Mouse (Mus musculus): ENCODE results near the gene Tasp1.

Tasp1 gene

DNA sequence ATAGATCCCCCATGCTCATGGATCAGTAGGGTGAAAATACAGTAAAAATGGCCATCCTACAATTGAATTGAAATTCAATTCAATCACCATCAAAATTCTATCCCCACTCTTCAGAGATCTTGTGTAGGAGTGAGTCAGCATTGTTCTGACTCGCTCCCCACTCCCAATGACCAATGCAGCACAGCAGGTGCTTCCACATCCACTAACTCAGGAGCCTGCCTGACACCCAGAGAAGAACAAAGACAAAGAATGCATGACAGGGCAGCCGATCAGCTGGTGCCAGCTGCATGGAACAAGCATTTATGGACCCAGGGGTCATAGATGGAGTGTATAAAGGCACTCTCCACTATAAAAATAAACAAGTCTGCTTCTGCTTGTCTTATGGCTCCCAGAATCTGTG is 129.0 kb downstream of the Tasp1 start:
- TF ChIP-seq GATA4 (IDR thresholded peaks at IDR 0.05; ENCODE audit: insufficient replicate concordance, low read length), result no peak

- TF ChIP-seq GATA4 (IDR thresholded peaks at IDR 0.05; ENCODE audit: insufficient replicate concordance, low read length), result no peak
These were observed 132.0 kb downstream of the Tasp1 start for GRCm38 (mm10) chr2:139934577-139934976.

DNA sequence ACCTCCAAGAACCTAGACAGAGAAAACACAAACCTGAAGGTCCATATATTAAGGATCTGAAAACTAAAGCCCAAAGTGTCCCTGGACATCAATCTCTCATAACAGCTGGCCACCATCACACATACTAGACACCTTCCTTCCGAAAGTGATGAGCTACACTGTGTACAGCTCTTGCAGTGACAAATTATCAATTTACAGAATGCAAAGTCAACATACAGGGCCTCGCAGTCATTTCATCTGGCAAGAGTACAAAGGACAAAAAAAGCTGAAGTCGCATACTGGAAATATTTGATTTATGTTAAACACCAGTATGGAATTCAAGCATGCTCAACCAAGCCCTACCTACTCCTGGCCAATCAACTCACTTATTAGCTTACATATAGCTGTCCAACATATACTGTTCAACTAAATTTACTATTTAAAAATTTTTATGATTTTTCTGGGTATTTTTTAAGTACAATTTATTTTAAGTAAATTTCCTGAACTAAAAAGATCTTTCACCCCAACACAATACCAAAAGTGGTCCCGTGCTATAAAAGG is 132.5 kb downstream of the Tasp1 start:
- TF ChIP-seq GATA4 (IDR thresholded peaks at IDR 0.05; ENCODE audit: insufficient replicate concordance, low read length), result no peak

- no peak for TF ChIP-seq GATA4 (IDR thresholded peaks at IDR 0.05; ENCODE audit: insufficient replicate concordance, low read length)
These were observed 134.4 kb downstream of the Tasp1 start for GRCm38 (mm10) chr2:139932211-139932610.

GRCm38 (mm10) chr2:139924937-139925336 is 141.7 kb downstream of the Tasp1 start:
- no peak for TF ChIP-seq GATA4 (IDR thresholded peaks at IDR 0.05; ENCODE audit: insufficient replicate concordance, low read length)

DNA sequence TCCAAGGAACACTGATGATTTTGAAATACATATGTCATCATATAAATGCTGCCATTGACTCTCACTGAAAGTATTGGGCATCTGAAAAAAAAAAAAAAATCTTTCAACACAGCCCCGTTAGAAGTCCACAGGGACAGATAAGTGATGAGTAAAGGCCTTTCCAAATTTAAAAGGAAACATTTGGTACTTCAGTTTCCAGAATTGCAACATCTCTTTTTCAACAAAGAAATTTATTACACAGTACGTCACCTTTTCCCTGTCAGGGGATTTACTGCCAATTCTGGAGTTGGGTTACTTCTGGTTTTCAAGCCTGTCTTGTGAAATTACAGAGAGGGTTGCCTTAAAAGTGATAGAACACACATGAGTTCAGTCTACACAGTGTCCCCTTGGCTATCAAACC is 146.8 kb downstream of the Tasp1 start:
- TF ChIP-seq GATA4 (IDR thresholded peaks at IDR 0.05; ENCODE audit: insufficient replicate concordance, low read length), result no peak

DNA sequence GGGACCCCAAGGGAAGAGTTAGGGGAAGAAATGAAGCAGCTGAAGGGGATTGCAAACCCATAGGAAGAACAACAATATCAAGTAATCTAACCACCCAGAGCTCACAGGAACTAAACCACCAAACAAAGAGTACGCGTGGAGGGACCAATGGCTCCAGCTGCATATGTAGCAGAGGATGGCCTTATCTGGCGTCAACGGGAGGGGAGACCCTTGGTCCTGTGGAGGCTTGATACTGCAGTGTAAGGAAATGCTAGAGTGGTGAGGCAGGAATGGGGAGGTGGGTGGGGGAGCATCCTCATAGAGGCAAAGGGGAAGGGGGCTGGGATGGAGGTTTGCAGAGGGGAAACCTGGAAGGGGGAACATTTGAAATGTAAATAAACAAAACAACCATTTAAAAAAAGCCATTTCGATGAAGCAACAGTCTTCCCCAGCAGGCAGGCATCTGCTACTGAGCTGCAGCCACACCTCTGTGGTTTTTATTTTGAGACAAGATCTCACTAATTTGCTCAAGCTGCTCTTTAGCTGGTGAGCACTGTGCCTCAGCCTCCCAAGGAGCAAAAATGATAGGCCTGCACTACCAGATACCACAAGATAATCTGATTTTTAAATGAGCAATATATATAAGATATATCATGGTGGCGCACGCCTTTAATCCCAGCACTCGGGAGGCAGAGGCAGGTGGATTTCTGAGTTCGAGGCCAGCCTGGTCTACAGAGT is 160.0 kb downstream of the Tasp1 start:
- no peak for TF ChIP-seq GATA4 (IDR thresholded peaks at IDR 0.05; ENCODE audit: insufficient replicate concordance, low read length)

DNA sequence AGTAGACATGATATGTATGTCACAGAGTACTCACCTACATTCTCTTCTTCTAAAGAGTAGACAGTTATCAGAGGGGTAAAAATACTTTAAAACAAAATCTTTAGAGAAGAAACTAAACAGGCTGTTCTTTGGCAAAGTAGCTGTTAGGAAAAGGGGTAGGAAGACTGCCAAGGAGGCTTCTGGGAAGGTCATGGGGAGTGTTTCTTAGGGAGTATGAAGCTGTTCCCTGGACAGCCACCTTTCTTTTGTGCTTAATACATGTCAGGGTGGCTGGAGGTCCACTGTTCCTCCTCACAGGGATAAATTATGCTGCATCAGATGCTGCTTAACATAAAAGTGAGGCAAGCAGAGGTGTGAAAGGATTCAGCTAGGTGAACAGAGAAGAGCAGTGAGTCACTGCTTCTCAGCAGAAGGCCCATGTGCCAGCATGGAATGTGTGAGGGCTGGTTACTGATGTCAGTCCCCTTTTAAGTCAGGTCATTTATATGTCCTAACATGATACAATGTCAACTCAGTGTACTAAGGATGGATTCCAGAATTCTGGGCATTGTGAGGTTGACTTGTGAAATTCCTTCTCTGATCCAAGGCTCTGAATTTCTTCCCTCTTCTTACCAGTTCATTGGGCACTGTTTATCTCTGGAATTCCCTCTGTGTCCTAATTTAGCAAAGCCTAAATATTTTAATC is 175.1 kb downstream of the Tasp1 start:
- no peak for TF ChIP-seq GATA4 (IDR thresholded peaks at IDR 0.05; ENCODE audit: insufficient replicate concordance, low read length)

DNA sequence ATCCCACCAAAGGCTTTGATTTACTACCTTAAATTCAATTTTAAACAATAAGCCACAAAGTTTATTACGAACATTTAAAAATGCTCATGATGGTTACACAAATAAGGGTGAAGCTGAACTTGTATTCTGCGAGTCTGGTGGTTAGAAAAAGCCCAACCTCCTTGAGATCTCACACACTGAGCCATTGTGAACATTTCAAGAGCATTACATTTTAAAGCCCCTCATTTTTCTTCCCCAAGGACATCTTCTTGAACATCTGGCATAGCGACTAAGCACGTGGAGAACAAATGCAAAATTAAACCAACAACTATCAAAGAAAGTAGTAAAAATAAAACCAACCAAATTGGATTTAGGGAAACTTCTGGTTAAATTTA is 182.4 kb downstream of the Tasp1 start:
- TF ChIP-seq GATA4 (IDR thresholded peaks at IDR 0.05; ENCODE audit: insufficient replicate concordance, low read length), result no peak

DNA sequence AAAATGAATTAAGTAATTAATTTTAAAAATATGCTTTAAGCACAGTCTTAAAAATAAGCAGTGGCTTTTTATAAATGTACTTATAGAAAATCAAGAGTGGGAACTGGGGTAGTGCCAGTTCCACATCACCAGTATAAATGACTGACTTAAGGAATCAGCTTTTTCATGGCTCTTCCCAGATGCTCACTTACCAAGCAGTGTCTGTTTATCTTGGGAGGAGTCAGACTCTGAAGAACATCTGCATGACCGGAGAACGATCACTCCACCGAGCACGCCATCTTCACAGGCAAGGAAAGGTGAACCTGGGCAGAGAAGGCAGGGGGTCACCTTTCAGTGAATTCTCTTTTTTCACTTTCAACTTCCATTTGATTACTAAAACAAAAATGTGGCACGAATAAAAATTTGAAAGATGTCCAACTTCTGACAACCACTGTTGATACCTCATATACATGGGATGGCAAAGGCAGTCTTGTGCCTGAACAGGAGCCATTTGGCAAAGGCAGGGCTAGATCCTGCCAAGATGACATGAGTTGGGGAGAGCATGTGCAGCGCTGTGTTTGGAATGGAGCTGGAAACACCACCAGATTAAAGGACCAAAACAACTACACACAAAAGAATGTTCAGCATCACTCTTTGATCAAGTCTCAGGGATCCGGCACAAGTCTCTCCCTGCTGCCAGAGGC is 182.9 kb downstream of the Tasp1 start:
- no peak for TF ChIP-seq GATA4 (IDR thresholded peaks at IDR 0.05; ENCODE audit: insufficient replicate concordance, low read length)

DNA sequence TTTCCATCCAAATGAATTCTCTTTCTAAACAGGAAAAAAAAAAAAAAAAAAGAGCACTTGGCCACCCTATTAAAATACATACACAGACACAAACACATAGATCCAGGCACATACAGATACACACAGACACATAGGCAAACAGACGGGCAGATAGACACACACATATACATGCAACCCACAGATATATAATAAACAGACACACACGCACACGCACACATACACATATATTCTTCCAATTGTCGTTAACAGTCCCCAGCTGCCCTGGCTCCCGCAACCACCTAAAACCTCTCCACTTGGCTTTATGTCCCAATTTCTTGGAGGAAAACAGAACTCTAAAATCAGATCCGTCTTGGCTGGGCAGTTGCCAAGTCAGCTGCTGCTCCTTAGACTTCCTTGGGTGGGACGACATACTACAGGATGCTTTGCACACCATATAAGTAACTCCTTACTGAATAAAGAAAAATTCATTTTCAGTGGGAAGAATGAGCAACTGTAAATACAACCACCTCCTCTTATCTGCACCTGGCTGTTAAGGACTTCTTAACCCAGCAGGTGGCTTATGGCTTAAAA is 188.5 kb downstream of the Tasp1 start:
- TF ChIP-seq GATA4 (IDR thresholded peaks at IDR 0.05; ENCODE audit: insufficient replicate concordance, low read length), result no peak

- no peak for TF ChIP-seq GATA4 (IDR thresholded peaks at IDR 0.05; ENCODE audit: insufficient replicate concordance, low read length)
These were observed 190.7 kb downstream of the Tasp1 start for GRCm38 (mm10) chr2:139875876-139876275.

DNA sequence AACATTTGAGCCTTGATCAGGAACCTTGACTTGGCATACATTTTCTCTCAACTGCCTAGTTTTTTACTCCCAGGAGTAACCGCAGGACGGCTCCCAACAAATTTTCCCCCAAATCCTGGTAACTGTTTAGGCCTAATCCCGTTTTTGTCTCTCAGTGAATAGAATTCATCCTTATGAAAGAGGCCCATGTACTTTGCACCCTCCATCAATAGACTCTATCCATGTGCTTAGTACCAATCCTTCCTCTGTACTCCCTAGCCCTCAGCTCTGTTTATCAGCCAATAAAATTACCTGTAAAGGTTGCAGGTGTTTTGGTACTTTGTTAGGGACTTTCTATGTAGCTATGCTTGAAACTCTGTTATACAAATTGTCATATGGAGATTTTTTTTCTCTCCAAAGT is 192.4 kb downstream of the Tasp1 start:
- no peak for TF ChIP-seq GATA4 (IDR thresholded peaks at IDR 0.05; ENCODE audit: insufficient replicate concordance, low read length)

DNA sequence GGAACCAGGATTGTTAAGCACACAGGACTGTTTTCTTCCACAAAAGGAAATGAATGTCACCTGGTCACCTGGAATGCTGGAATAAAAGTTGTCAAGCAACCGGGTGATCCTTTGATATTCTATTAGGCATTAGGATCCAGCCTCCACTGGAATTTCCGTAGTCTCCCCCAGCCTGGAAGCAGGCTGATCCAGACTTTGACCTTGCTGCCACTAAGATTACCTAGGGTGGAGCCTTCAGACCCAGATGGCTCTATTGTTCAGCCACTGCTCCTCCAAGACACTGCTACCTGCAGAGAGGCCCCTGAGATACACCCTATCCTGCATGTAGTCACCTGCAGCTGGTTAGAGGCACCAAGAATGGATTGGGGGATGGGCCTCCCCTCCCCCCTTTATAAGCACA is 192.8 kb downstream of the Tasp1 start:
- no peak for TF ChIP-seq GATA4 (IDR thresholded peaks at IDR 0.05; ENCODE audit: insufficient replicate concordance, low read length)

DNA sequence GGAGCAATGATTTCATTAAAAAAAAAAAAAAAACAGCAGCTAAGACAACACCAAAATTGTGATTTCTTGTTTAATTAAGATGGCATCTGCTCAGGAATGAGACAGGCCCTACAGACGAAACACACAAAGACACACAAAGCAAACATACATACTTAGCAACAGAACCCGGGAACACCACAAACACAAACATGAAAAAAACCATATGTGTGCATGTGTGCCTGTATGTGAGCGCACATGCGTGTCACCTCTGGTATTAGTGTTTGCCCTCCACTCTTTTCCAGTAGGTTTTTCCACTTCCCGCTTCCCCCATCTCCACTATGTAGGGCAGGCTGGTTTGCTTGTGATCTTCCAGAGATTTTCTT is 206.5 kb downstream of the Tasp1 start:
- no peak for TF ChIP-seq GATA4 (IDR thresholded peaks at IDR 0.05; ENCODE audit: insufficient replicate concordance, low read length)

All from liver, adult (tissue).